In the genomic region with DNA sequence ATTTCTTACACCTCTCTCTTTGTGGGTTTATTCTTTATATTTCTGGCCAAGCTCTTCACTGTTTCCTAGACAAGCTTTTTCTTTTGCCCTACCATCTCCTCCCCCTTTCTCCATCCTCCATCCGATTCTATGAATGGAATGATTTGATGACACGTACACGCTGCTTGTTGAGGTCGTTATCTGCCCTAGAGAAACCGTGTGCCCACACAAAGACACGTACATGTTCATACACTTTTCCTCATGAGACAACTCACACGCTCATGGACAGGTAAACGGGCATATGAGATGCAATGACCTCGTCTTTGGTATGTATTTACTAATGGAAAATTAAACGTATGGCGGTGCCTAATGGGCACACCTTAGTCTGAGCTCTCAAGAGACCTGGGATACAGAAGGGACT, we compare ENCODE assay signal across 8 mouse cellular contexts. TPM values are rescaled to one million over a fixed set of nuclear protein-coding genes. Genes with fewer than 3 reads are reported as not detected.
DNase-seq lines count a peak whose midpoint lies in the region; ATAC-seq and TF ChIP-seq lines count a peak whose summit lies in the region.
"Had no signal": no experiment of that assay in that cellular context is flagged by ENCODE, and none has a peak within 500 bp of the region (broad histone marks: within the 10 kb centered on the region; RNA-seq: fewer than 3 reads in every experiment).

No protein-coding gene starts in this region.

- no peak for TF ChIP-seq POLR2A in small intestine, adult 2 months (IDR thresholded peaks at IDR 0.05; ENCODE audit: low read depth, low read length)

- peak overlapping the region; percentile 84 for H3K9ac ChIP-seq in lung, embryonic 16.5 days (ENCODE audit: low read length)
- peak overlapping the region; percentile 82 for H3K9ac ChIP-seq in forebrain, embryonic 11.5 days (ENCODE audit: low read length)
- H3K9ac ChIP-seq in limb, embryonic 12.5 days (replicated peaks), result peak overlapping the region; percentile 64; the same call in 1 of the 2 replicates

- H3K4me1 ChIP-seq in lung, embryonic 16.5 days (replicated peaks; ENCODE audit: control insufficient read depth, insufficient read depth, low read length), result peaks cover 9% of the 10 kb centered on the region
- H3K4me1 ChIP-seq in forebrain, embryonic 11.5 days (replicated peaks; ENCODE audit: control insufficient read depth, insufficient read depth, low read length), result no peaks in the 10 kb centered on the region; the same call in 1 of the 2 replicates
- peaks cover 8% of the 10 kb centered on the region; the same call in 1 of the 2 replicates for H3K4me1 ChIP-seq in limb, embryonic 12.5 days (replicated peaks)
- peaks cover 3% of the 10 kb centered on the region; the same call in 1 of the 2 replicates for H3K4me1 ChIP-seq in small intestine, adult 2 months (ENCODE audit: control insufficient read depth, insufficient read depth, insufficient read length, low read length)

- H3K27me3 ChIP-seq in lung, embryonic 16.5 days (ENCODE audit: control insufficient read depth, insufficient read depth, low read depth, low read length), result no peaks in the 10 kb centered on the region
- no peaks in the 10 kb centered on the region for H3K27me3 ChIP-seq in forebrain, embryonic 11.5 days (ENCODE audit: control insufficient read depth, insufficient read depth, low read length)
- H3K27me3 ChIP-seq in limb, embryonic 12.5 days, result no peaks in the 10 kb centered on the region
- no peaks in the 10 kb centered on the region for H3K27me3 ChIP-seq in small intestine, adult 2 months (ENCODE audit: control insufficient read depth, insufficient read depth, low read length)

- no peak for DNase-seq in lung, postnatal 14 days
- no peak for DNase-seq in forebrain, embryonic 11.5 days (ENCODE audit: low spot score)
- DNase-seq in cerebellum, postnatal 36 days, result no peak
- DNase-seq in right cerebral cortex, postnatal 10 days (ENCODE audit: low spot score in 2 of 2), result no peak

- peak overlapping the region; percentile 66 for H3K4me2 ChIP-seq in lung, embryonic 16.5 days (ENCODE audit: low read depth, low read length)
- peak overlapping the region; percentile 57 for H3K4me2 ChIP-seq in forebrain, embryonic 11.5 days (ENCODE audit: low read depth, low read length, severe bottlenecking)
- H3K4me2 ChIP-seq in limb, embryonic 12.5 days, result peak overlapping the region; percentile 61

- 67% methylated on average over 11 of the region's 11 CpGs for WGBS in lung, embryonic 16.5 days
- 74% methylated on average over 11 of the region's 11 CpGs for WGBS in forebrain, embryonic 11.5 days
- WGBS in limb, embryonic 12.5 days, result 81% methylated on average over 11 of the region's 11 CpGs
- WGBS in small intestine, adult 2 months, result 71% methylated on average over 11 of the region's 11 CpGs

- ATAC-seq in lung, embryonic 16.5 days (ENCODE audit: low read depth), result no peak
- ATAC-seq in forebrain, embryonic 11.5 days (replicated peaks; ENCODE audit: low FRiP score), result peak; percentile 29
- peak; percentile 10; the same call in 1 of the 2 replicates for ATAC-seq in limb, embryonic 12.5 days (ENCODE audit: insufficient number of reproducible peaks, insufficient read depth, low FRiP score, low TSS enrichment, low read depth)

- H3K36me3 ChIP-seq in lung, embryonic 16.5 days (ENCODE audit: control insufficient read depth, insufficient read depth, low read length), result no peaks in the 10 kb centered on the region
- no peaks in the 10 kb centered on the region for H3K36me3 ChIP-seq in forebrain, embryonic 11.5 days (ENCODE audit: control insufficient read depth, insufficient read depth, low read length)
- peaks cover 12% of the 10 kb centered on the region for H3K36me3 ChIP-seq in limb, embryonic 12.5 days
- H3K36me3 ChIP-seq in small intestine, adult 2 months (ENCODE audit: control insufficient read depth, insufficient read depth, low read length), result no peaks in the 10 kb centered on the region

- no peak for TF ChIP-seq CTCF in small intestine, adult 2 months (IDR thresholded peaks at IDR 0.05; ENCODE audit: extremely low read depth, insufficient read length, insufficient replicate concordance, low read depth, low read length)

- H3K9me3 ChIP-seq in lung, embryonic 16.5 days (ENCODE audit: control insufficient read depth, low read length), result no peaks in the 10 kb centered on the region
- H3K9me3 ChIP-seq in forebrain, embryonic 11.5 days (ENCODE audit: control insufficient read depth, low read length), result no peaks in the 10 kb centered on the region
- no peaks in the 10 kb centered on the region for H3K9me3 ChIP-seq in limb, embryonic 12.5 days

- H3K4me3 ChIP-seq in lung, embryonic 16.5 days (ENCODE audit: low read length), result peak overlapping the region; percentile 71
- peak overlapping the region; percentile 58 for H3K4me3 ChIP-seq in forebrain, embryonic 11.5 days (ENCODE audit: low read depth, low read length)
- H3K4me3 ChIP-seq in limb, embryonic 12.5 days (replicated peaks), result peak overlapping the region; percentile 50
- H3K4me3 ChIP-seq in small intestine, adult 2 months (ENCODE audit: low read depth, low read length), result peak overlapping the region; percentile 97

- no peak overlapping the region for H3K27ac ChIP-seq in lung, embryonic 16.5 days (ENCODE audit: low read length)
- 0 out of 2 replicates have a peak overlapping the region, but pooled peaks have one; percentile 31 for H3K27ac ChIP-seq in forebrain, embryonic 11.5 days (ENCODE audit: low read depth, low read length)
- no peak overlapping the region for H3K27ac ChIP-seq in limb, embryonic 12.5 days
- H3K27ac ChIP-seq in small intestine, adult 2 months (ENCODE audit: insufficient read depth, low read depth, low read length), result no peak overlapping the region

RNA-seq across cellular contexts. Expression of a gene that starts 0.7 kb away (rescaled TPM):
- polyA plus RNA-seq in lung, embryonic 16.5 days (2015; fragmentation: Nextera tagmentation; extraction: Ambion mirVana), result 15.9 and 16.3 TPM in 2 replicates
- 11.3 and 12.6 TPM in 2 replicates for polyA plus RNA-seq in forebrain, embryonic 11.5 days (2014; fragmentation: Nextera tagmentation; extraction: Ambion mirVana)
- 15.8 and 16.9 TPM in 2 replicates for polyA plus RNA-seq in limb, embryonic 12.5 days (2016; fragmentation: Nextera tagmentation; extraction: Ambion mirVana)
- 1.1 and 2.0 TPM in 2 replicates for polyA plus RNA-seq in small intestine, adult 2 months (2012; rRNA removed)

RNA-seq across cellular contexts. Expression of a gene that starts 16.9 kb away (rescaled TPM):
- 34.8 and 35.1 TPM in 2 replicates for polyA plus RNA-seq in lung, embryonic 16.5 days (2015; fragmentation: Nextera tagmentation; extraction: Ambion mirVana)
- 19.4 and 24.0 TPM in 2 replicates for polyA plus RNA-seq in forebrain, embryonic 11.5 days (2014; fragmentation: Nextera tagmentation; extraction: Ambion mirVana)
- 34.6 and 37.5 TPM in 2 replicates for polyA plus RNA-seq in limb, embryonic 12.5 days (2016; fragmentation: Nextera tagmentation; extraction: Ambion mirVana)
- polyA plus RNA-seq in small intestine, adult 2 months (2012; rRNA removed), result 3.4 and 10.3 TPM in 2 replicates

RNA-seq across cellular contexts. Expression of a gene that starts 17.4 kb away (rescaled TPM):
- 0.09 and 0.38 TPM in 2 replicates for polyA plus RNA-seq in lung, embryonic 16.5 days (2015; fragmentation: Nextera tagmentation; extraction: Ambion mirVana)
- not detected in 2 replicates for polyA plus RNA-seq in forebrain, embryonic 11.5 days (2014; fragmentation: Nextera tagmentation; extraction: Ambion mirVana)
- polyA plus RNA-seq in limb, embryonic 12.5 days (2016; fragmentation: Nextera tagmentation; extraction: Ambion mirVana), result 0.15 TPM in 1 of 2 replicates, not detected in the other
- polyA plus RNA-seq in small intestine, adult 2 months (2012; rRNA removed), result 0.11 and 0.95 TPM in 2 replicates
- polyA plus RNA-seq: brain, embryonic 14.5 days had no signal
